Mouse (Mus musculus) olfactory bulb, adult 2 months (tissue): Measurements from ENCODE around the gene Tfg.

ENCODE experiments used
- CTCF ChIP-seq: fragments of 200-500 bp; IDR thresholded peaks from 2 replicates; pipeline ENCODE4 v1.5.1; 2012; ENCODE audit warnings: low read depth, mild to moderate bottlenecking, low read length, moderate library complexity; ENCODE audit not compliant: insufficient read depth
- POLR2A ChIP-seq: fragments of 200-500 bp; IDR thresholded peaks from 2 replicates; pipeline ENCODE4 v1.6.1; 2012; ENCODE audit warnings: mild to moderate bottlenecking, low read depth, low read length, moderate library complexity; ENCODE audit not compliant: insufficient read depth

DNA sequence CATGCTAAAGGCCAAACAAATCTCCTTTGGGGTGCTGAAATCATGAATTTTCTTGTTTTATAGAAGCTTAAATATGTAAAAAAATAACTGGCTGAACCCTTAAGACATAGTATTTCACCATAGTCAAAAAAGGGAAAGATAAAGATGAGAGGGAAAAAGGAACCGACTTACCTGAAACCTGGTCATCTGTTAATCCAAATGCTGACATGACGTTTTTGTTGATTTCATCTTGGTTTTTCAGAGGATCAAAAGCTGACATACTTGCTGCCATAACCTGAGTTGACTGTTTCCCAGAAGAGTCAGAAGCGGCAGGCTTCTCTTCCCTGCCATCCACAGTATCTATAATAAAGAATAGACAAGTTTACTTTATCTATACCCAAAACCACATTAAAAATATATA is 16.4 kb downstream of the Tfg start:
- no peak for TF ChIP-seq CTCF
- no peak for TF ChIP-seq POLR2A
